Mouse (Mus musculus): ENCODE results near the gene Aipl1.

The Aipl1 gene

DNA sequence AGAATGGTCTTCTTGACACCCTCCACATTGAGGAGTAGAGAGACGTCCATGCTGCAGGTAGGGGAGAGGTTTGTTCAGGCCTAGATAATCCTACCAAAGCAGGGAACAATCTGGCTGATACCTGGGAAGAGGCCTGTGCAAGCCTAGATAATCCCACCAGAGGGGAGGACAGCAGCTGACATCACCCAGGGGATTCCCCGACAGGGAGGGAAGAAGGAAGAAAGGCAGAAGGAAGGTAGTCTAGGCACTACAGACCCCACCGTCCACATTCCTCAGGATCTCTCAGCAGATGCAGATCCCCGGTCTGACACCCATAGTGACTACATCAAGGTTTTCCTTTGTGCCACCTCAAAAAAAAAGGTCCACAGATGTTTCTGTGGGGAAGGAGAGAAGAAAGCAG, at the start of gene Aipl1:
Gene Aipl1, minus strand, starts transcription at position 101 of the 400 bp plus-strand sequence.
- CTCF ChIA-PET = interaction anchor here (1.5 kb wide), 1 partner anchor 20 kb away, joined by 3 read pairs; no protein-coding TSS in a partner anchor

DNA sequence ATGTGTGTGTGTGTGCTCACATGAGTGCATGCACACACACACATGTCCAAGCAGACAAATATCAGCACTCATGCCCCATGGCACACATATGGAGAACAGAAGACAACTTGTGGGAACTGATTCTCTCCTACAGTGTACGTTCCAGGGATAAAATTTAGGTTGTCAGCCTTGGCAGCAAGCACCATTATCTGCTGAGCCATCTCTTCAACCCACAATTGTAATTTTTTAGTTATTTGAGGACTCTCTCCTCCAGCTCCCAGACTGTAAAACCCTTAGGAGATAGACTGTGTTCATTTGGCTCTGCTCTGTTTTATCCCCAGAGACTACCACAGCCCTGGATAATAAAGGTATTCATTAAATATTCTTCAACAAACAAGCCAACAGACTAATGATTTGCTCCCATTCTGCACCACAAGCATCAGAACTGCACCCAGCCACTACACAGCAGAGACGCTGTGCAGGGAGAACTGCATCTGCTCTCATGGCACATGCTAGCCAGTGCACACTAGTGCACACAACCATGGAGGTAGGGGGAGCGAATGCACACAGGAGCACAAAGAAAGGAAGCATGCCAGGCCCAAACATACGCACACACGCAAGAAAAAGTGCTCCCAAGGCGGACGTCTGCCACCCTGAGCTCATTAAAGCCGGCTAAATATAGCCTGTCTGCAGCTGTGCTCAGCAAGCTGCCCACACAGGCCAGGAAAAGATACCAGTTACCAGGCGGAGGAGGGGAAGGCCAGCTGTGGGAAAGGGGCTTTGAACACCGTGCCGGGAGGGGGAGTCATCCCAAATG, 49.1 kb upstream of the Aipl1 start:
- CTCF ChIA-PET = no interaction called here

DNA sequence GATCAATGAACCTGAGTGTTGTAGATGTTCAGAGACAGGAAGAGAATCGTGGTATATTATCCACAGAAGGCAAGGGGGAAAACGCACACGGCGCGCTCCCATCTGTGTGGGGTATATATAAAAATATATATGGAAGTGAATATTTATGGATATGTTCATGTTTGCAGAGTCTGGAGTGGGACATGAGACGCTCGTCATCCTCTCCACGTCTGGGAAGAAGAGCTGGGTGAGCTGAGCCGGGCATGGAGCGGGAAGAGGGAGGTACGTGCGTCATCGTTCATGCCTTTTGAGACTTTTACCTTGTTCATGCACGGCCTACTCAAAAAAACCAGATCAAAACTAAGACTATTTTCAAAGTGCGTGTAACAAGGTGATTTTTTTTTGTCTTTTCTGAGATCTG, 47.0 kb upstream of the Aipl1 start:
- CTCF ChIA-PET = no interaction called here

DNA sequence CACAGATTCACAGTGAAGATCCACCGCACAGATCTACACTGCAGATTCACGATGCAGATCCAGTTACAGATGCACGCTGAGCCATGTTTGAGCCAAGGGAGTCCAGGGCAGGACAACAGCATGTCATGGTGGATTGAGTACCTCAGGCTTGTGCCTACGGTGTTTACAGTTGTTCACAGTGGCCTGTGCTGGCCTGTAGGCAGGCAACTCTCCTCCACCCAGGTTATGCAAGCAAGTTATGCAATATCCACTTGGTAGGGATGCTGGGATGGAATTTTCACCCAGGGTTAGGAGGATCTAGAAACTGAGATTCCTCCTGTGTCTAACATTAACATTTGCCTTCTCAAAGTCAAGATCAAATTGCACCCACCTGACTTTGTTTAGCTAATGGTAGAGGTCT, 45.3 kb upstream of the Aipl1 start:
- CTCF ChIA-PET = no interaction called here

DNA sequence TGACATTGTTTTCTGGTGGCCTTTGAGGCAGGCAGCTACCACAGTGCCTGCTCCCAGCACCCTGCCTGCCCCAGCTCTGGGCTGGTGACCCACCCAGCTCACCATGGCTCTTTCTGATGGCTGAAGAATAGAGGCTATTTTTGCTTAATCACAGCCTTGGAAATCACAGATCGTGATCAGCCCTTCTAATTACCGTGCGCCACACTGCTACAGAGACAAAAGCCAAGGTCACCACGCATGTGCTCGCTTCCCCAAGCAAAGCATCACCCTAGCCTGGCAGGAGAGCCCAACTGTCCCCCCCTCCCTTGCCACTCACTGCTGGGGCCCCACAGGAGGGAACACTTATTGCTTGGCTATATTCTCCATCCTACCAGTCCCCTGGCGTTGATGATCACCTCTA, 43.2 kb upstream of the Aipl1 start:
- CTCF ChIA-PET = no interaction called here

- CTCF ChIA-PET = no interaction called here
Observed at GRCm38 (mm10) chr11:72078647-72079046, 41.3 kb upstream of the Aipl1 start.

GRCm38 (mm10) chr11:72078056-72078455, 40.7 kb upstream of the Aipl1 start:
- CTCF ChIA-PET = no interaction called here

DNA sequence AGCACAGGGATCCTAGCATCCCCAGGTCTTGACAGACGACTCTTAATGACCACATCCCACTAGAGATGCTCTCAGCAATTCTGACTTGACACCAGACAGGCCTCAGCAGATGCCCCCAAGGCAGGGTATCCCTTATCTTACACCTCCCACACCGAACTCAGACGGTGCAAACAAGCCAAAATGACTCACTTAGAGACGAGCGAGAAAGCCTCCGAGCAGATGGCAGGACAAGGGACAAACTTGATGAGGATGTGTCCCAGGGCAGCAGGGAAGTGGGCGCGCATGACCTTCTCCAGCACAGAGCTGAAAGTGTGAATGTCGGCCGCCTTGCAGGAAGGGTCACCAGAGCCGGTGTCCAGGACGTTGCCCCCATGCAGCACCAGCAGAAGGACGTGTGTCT, 36.9 kb upstream of the Aipl1 start:
- CTCF ChIA-PET = no interaction called here

DNA sequence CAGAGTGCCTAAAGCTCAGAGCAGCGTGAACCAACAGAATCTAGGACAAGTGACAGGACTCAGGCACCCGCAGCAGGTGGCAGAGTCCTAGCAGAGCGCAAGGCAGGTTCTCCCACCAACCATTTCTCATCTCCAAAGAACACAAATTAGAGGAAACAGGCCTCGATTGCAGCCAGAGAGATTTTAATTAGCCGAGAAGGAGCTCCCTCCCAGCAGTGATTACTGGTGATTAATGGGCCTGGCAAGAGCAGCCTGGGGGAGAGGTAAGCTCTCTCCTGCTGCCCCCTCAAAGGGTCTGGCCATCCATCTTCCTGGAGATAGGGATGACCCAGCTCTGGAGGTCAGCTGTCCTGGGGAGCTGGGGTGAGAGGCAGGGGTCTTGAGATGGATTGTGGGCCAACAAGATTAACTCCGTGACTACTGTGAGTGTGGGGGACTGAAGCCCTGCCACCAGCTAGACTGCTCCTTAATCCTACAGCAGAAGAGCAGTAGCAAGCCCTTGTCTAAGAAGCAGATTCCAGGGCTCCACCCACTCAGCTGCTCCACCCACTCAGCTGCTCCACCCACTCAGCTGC, 35.1 kb upstream of the Aipl1 start:
- CTCF ChIA-PET = no interaction called here

DNA sequence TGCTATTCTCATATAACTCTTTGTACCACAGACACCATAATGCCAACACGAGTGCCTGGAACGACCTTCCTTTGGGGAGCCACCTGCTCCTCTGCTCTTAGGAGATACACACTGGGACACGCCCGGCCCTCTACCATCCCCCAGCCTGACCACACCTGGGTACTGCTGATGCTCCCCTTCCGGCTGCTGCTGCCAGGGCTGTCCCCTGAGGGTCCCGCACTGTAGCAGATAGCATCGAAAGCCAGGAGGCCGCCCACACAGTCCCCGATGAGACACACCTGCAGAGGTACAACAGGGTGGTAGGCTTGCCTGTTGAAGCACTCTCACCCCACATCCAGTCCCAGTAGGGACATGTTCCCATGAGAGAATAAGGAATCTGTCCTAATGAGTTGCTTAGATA, 33.4 kb upstream of the Aipl1 start:
- CTCF ChIA-PET = no interaction called here

GRCm38 (mm10) chr11:72068026-72068425, 30.7 kb upstream of the Aipl1 start:
- CTCF ChIA-PET = no interaction called here

- CTCF ChIA-PET = no interaction called here
Observed at GRCm38 (mm10) chr11:72067326-72067725, 30.0 kb upstream of the Aipl1 start.

GRCm38 (mm10) chr11:72066330-72066729, 29.0 kb upstream of the Aipl1 start:
- CTCF ChIA-PET = no interaction called here

GRCm38 (mm10) chr11:72065103-72065502, 27.8 kb upstream of the Aipl1 start:
- CTCF ChIA-PET = no interaction called here

DNA sequence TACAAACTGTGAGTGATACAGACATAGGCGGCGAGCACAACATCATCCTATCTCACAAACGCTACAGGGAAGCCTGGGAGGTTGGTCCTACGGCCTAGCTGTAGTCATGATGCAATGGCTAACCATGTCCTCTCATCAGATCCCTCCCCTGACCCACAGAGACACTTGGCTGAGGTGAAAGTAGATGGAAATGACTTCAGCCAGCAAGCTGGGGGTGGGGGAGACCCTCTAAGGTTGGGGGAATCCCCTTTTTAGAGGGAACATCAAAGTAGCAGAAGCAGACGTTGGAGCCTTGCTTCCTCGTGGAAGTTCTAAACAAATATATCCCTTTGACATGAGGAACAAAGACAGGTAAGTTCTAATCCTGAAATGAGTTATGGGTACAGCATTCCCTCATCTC, 27.1 kb upstream of the Aipl1 start:
- CTCF ChIA-PET = interaction anchor here (0.5 kb wide), 1 partner anchor 1007 kb away, joined by 7 read pairs; no protein-coding TSS in a partner anchor

DNA sequence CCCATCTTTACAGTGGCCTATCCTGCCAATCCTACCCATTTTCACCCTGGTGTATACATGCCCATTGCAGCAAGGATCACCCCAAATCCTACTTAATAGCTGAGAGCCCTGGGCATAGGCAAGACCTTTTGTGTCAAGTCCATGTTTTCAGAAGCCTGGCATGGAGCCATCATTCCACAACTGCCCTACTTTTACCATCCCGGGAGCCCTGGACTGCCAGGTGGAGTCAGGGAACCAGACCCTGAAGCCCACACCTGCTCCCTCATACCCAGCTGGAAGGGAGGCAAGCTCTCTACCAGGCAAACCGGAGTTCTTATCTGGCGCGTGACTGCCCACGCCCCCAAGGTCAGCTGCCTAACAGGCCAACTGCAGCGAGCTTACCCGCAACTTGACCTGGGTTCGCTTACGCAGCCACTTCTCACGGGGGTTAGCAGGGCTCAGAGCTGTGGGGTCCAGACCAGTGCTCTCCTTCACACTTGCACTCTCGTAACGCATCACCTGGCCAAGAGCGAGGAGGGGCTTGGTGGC, 23.8 kb upstream of the Aipl1 start:
- CTCF ChIA-PET = no interaction called here

- CTCF ChIA-PET = no interaction called here
Observed at GRCm38 (mm10) chr11:72060416-72060815, 23.1 kb upstream of the Aipl1 start.

DNA sequence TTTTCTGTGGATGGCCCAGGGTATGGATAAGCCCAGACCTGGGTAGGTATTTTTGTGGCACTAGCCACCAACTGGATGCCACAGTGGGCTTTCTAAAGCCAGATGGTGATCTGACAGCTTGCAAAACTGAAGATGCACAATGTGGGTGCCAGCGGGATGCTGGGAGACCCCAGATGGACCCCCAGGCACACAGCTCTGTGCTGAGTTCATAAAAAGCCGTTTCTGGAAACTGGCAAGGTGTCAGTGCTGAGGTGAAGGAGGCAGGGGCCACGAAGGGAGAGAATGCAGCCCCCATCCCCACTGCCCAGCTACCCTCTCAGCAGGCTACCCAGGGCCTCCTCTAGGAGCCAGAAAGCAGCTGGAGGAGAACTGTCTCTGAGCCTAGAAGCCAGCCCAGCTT, 19.9 kb upstream of the Aipl1 start:
- CTCF ChIA-PET = no interaction called here

DNA sequence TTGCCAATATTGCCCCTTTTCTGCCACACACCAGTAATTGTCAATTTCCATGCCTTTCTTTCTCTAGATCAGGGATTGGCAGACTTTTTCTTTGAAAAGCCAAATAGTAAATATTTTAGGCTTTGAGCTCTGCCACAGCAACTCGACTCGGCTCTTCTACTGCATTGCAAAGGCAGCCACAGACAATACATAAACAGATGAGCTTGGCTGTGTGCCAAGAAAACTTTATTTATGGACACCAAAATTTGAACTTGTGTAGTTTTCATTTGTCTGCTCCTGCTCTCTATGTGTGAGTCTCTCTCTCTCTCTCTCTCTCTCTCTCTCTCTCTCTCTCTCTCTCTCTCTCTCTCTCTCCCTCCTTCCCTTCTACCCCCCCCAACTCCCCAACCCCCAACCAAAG, 17.9 kb upstream of the Aipl1 start:
- CTCF ChIA-PET = interaction anchor here (0.6 kb wide), 1 partner anchor 106 kb away, joined by 3 read pairs; no protein-coding TSS in a partner anchor

- CTCF ChIA-PET = interaction anchor here (0.6 kb wide), 1 partner anchor 31 kb away, joined by 3 read pairs; no protein-coding TSS in a partner anchor
Observed at GRCm38 (mm10) chr11:72052636-72053035, 15.3 kb upstream of the Aipl1 start.

GRCm38 (mm10) chr11:72052221-72052620, 14.9 kb upstream of the Aipl1 start:
- CTCF ChIA-PET = interaction anchor here (0.6 kb wide), 1 partner anchor 31 kb away, joined by 3 read pairs; no protein-coding TSS in a partner anchor

- CTCF ChIA-PET = no interaction called here
Observed at GRCm38 (mm10) chr11:72050895-72051858, 13.9 kb upstream of the Aipl1 start.
